Mouse (Mus musculus) hematopoietic stem cell, adult 5-6 weeks (primary cell): Measurements from ENCODE around the gene Slc10a7. TPM values are rescaled to one million over a fixed set of nuclear protein-coding genes. Genes with fewer than 3 reads are reported as not detected.

Experiments used
- total RNA-seq: library from RNA; stranded (forward); fragments of 172-1452, 232-1000 nt; gene quantifications from 2 replicates; pipeline ENCODE4 v1.2.3, GENCODE M21; 2017

Gene Slc10a7
- total RNA-seq, 1 experiment from 2014 or later: 17.7 TPM

Other genes with a start within 250 kb of the Slc10a7 start
- not detected in 2 replicates for gene Pou4f2, start 72.7 kb upstream of the Slc10a7 start, total RNA-seq
- gene Rbmxl1, start 448 bp upstream of the Slc10a7 start, total RNA-seq: 153 and 167 TPM in 2 replicates